Mouse (Mus musculus) left cerebral cortex, postnatal 10 days (tissue): ENCODE measurements at regions not wholly inside any gene's neighbourhood (a gene's known extent, or its start where the extent isn't known, plus 50 kb on each side); places are given as distances from the start of the nearest gene placed in this dataset.
A peak's percentile ranks its signal among the peaks of the same experiment; 100 is the strongest.

Experiments used
- DNase-seq, 2 experiments: peaks; one replicate each; pipeline ENCODE4 v3.0.0; 2021 to 2022; ENCODE audit warnings: low spot score in 2 of 2, mixed read lengths in 1 of 2; ENCODE audit errors: extremely low spot score in 1 of 2
- intact Hi-C: fragments of 180-260 bp; cut with DNase I; formaldehyde crosslinking; loops from one replicate; pipeline ENCODE4 v1.15.1; 2025

- DNase-seq, result no peak
Observed at GRCm38 (mm10) chr11:32993439-32993838, 153.8 kb downstream of the Fgf18 start.

GRCm38 (mm10) chr11:32991036-32991616 is 156.1 kb downstream of the Fgf18 start:
- no peak for DNase-seq

More at GRCm38 (mm10) chr11:32993439-32993838, 153.8 kb downstream of the Fgf18 start:
- intact Hi-C loops, result no loop called here

DNA sequence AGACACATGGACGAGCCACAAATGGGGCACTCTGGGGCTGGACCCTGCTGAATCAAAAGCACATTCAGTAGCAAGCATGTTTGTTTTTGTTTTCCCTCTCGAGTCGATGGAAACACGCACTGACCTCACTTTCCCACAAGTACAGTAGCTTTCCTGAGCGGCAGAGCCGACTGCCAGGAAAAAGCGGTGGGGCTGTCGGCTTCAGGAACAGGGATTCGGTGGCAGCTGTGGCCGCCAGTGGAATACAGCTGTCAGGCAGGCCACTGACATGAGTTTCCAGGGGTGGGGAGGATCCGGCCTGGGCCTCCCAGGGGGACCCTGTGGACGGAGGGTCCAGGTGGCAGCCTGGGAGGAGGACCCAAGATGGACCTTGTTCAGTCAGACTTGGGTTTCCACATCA is 157.0 kb downstream of the Fgf18 start:
- no peak for DNase-seq
- intact Hi-C loops, result no loop called here

More at GRCm38 (mm10) chr11:32991036-32991616, 156.1 kb downstream of the Fgf18 start:
- intact Hi-C loops, result no loop called here

- intact Hi-C loops, result no loop called here
- no peak for DNase-seq
Observed at GRCm38 (mm10) chr11:32978899-32979298, 154.5 kb upstream of the Smim23 start.

- intact Hi-C loops, result no loop called here
- DNase-seq, result no peak
Observed at GRCm38 (mm10) chr11:32976572-32976971, 152.2 kb upstream of the Smim23 start.

GRCm38 (mm10) chr11:32973453-32973852 is 149.0 kb upstream of the Smim23 start:
- intact Hi-C loops, result no loop called here
- DNase-seq, result no peak

DNA sequence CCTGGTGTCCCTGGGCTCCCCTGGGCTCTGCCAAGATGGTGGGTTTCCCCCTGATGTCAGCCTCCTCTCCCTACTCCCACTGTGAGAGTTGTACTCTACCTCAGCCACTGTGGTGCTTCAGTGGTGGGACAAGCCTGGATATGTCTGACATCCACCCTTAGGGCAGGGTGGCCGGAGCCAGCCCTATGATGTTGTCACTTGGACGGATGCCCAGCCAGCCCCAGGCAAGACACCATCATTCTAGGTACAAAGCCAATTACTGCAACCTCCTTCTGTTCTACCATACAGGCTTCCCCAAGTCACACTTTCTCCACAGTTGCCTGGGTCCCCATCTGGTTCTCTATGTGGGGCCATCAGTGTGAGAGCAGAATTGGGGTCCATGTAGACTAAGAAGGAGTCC is 141.0 kb upstream of the Smim23 start:
- DNase-seq, result no peak
- intact Hi-C loops, result no loop called here

- intact Hi-C loops, result no loop called here
- DNase-seq, result peak; percentile 38 to 48
Observed at GRCm38 (mm10) chr11:32963625-32964293, 139.4 kb upstream of the Smim23 start.

DNA sequence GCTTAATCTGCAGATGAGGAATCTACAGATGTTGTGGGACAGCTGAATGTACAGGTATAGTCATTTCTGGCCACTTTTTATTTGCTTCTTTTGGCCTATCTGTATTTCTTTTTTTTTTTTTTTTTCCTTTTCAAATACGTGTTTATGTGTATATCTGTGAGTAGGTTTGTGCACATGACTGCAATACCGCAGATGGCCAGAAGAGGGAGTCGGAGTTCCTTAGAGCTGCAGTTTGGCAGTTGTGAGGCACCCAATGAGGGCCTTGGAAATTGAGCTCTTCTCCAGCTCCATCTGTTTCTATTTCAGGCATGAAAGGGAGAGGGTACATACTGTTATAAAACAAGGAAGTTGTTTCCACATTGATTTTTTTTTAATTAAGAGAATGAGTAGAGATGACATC is 137.2 kb upstream of the Smim23 start:
- DNase-seq, result no peak

GRCm38 (mm10) chr11:32958961-32959360 is 134.6 kb upstream of the Smim23 start:
- intact Hi-C loops, result no loop called here
- no peak for DNase-seq

More for the DNA sequence above, 137.2 kb upstream of the Smim23 start:
- intact Hi-C loops, result no loop called here

- intact Hi-C loops, result loop anchor here (2.0 kb wide), 1 partner anchor 242 kb away; no protein-coding TSS in a partner anchor
- peak; percentile 46 to 61 for DNase-seq
Observed at GRCm38 (mm10) chr11:32956993-32957392, 132.6 kb upstream of the Smim23 start.

GRCm38 (mm10) chr11:32952271-32952670 is 127.9 kb upstream of the Smim23 start:
- no peak for DNase-seq
- intact Hi-C loops, result no loop called here

- intact Hi-C loops, result no loop called here
- no peak for DNase-seq
Observed at GRCm38 (mm10) chr11:32948132-32948531, 123.7 kb upstream of the Smim23 start.

GRCm38 (mm10) chr11:32946481-32947001 is 122.1 kb upstream of the Smim23 start:
- intact Hi-C loops, result no loop called here
- DNase-seq, result no peak

DNA sequence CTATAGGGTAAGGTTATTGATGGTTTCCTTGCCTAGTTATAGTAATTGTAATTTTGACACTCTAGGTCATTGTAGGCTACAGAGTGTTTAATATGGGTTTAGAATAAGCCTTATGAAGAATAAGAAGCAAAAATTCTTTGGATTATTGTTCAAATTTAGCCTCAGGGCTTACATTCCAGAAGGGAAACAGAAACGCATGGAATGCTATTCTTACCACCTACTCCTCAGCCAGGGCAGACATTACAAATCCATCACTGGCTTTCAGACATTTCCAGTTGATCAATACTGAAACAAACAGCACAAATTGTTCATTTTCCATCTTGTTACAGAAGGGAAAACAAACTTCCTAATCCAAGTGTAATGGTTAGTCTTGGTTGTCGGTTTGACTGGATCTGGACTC is 120.7 kb upstream of the Smim23 start:
- DNase-seq, result no peak
- intact Hi-C loops, result no loop called here

DNA sequence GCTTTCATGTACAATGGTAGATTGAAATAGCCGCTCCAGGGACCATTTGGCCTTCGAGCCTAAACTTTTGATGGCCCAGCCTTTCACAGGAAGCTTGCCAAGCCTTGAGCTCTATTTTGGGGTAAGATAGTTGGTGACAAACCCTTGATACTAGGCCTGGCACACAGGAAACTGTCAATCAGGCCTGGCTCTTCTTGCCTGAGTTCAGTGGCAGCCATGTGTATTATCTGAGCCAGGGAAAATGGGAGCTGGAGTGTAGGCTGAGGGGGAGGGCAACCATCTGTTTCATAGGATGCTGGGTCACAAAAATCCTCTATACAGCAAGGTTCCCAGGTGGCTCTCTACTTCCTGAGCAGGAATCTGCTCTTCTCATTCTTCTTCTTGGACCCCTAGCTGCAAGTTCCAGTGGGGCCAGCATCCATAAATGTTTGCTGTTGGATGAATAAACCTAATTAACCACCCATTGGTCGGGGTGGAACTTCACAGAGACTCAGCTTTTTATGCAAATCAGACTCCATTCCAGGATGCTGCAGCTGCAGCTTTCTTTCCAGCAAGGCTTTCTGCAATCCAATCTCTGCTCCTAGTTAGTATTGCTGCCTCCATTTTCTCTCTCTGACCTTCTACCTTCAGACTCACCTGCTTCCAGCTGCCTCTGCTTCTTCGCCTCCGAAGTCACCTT is 117.1 kb upstream of the Smim23 start:
- peak in 1 of 2 experiments; percentile 23 for DNase-seq
- intact Hi-C loops, result no loop called here

- intact Hi-C loops, result no loop called here
- no peak for DNase-seq
Observed at GRCm38 (mm10) chr11:32939102-32939501, 114.7 kb upstream of the Smim23 start.

DNA sequence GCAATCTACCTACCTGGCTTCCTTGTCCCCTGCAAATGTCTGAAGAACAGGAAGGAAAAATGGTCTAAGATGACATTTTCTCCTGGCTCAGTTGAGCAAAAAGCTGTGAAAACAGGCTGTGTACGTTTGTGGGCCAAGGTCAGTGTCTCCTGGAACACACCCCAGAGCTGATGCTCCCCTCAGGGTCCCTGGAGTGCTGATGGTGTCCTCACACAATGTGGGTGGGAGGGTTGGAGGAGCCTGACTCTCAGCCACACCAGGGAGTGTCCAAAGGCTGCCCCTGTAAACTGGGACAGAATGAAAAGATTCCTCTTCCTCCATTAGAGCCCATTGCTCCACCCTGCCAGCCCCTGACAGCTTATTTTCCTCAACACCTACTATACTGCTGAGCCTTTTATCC is 112.8 kb upstream of the Smim23 start:
- intact Hi-C loops, result no loop called here

DNA sequence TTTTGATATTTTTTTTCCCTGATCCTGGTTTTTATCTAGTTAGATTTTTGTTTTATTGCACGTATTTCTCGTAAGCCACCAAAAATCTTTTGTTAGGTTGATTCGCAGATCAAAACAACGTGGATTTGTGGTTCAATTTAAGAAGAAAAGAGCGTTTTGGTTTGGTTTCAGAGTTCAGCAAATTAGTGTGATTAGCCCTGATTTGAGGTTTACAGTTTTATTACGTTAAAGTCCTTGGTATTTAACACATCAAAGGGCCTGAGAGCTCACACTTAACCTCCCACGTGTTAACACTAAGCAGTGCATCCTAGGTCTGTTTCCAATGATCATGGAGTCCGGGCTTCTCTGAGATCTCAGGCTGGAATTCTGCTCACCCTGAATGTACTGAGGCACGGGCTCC is 107.5 kb upstream of the Smim23 start:
- DNase-seq, result no peak
- intact Hi-C loops, result no loop called here

More for the DNA sequence above, 112.8 kb upstream of the Smim23 start:
- DNase-seq, result no peak

DNA sequence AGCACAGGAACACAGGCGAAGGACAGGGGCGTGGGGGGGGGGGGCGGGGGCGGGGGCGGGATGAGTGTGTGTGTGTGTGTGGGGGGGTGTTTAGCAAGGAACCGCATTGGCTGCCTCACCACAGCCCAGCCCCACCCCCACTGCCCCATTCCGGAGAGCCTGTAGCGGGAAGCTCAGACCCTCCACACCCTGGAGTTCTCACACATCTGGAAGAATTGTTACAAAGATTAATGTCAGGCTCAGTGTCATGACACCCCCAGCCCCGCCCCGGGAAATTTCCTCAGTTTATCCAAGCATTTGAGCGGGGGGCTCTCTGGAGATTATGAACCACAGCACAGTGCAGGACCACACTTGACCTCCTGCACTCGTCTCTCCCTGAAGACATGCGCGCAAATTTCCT is 106.6 kb upstream of the Smim23 start:
- intact Hi-C loops, result no loop called here
- peak in 1 of 2 experiments; percentile 32 for DNase-seq
